Mouse (Mus musculus) kidney, postnatal 10 days (tissue): ENCODE results near the gene Opn1sw.

Experiments
- DNase-seq: peaks from one replicate; pipeline ENCODE4 v3.0.0; 2021; ENCODE audit warnings: mixed read lengths

Opn1sw gene

DNA sequence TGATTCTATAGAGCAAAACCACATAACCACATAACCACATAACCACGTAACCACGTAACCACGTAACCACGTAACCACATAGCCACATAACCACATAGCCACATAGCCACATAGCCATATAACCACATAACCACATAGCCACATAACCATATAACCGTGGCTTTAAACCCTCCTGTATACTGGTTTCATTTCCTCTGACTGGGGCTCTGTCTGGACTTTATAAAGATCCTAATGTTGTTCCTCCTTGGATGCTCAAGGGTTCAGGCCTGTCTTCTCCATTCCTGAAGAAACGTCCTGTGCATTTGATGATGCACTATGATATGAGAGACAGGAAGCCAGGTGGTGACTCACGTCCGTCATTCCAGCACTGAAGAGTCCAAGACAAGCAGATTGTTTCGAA is 61.3 kb downstream of the Opn1sw start:
- no peak for DNase-seq
